Mouse (Mus musculus): ENCODE measurements around the gene Chrm3. TPM values are rescaled to one million over a fixed set of nuclear protein-coding genes. Genes with fewer than 3 reads are reported as not detected.

Gene Chrm3
- polyA plus RNA-seq, 1 experiment = 0.61 TPM

- Histone ChIP-seq H3K4me3 (ENCODE audit: insufficient read depth, low read length) (no peak overlapping the region), H3K4me1 (ENCODE audit: control insufficient read depth, insufficient read depth, low read length) (no peaks in the 10 kb centered on the region), H3K27ac (ENCODE audit: insufficient read depth, low read length) (no peak overlapping the region)
- TF ChIP-seq POLR2A (IDR thresholded peaks at IDR 0.05; ENCODE audit: low read depth, low read length) (no peak), CTCF (IDR thresholded peaks at IDR 0.05; ENCODE audit: borderline replicate concordance, insufficient read depth, low read length) (no peak)
Measured at GRCm38 (mm10) chr13:9921150-9921549, 439.5 kb downstream of the Chrm3 start.

DNA sequence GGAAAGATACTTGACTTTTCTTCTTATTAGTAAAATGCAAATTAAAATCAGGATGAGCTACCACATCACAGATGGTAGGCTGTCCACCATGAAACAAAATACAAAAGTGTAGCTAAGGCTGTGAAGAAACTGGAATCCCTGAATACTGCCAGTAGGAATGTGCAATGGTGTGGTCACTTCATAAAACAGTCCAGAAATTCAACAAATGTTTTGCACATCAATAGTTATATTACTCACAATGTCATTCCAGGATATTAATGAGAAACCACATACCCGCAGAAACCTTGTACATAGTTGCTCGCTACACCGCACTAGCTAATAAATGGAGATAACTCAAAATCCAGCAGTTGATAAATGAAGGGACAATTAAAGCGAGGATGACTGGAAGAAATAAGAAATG lies 447.9 kb downstream of the Chrm3 start:
- Histone ChIP-seq H3K4me1 (ENCODE audit: control insufficient read depth, insufficient read depth, low read length) (no peaks in the 10 kb centered on the region), H3K4me3 (ENCODE audit: insufficient read depth, low read length) (no peak overlapping the region), H3K27ac (ENCODE audit: insufficient read depth, low read length) (no peak overlapping the region)
- TF ChIP-seq POLR2A (IDR thresholded peaks at IDR 0.05; ENCODE audit: low read depth, low read length) = no peak
- TF ChIP-seq CTCF (IDR thresholded peaks at IDR 0.05; ENCODE audit: borderline replicate concordance, insufficient read depth, low read length) = no peak

- no peak for TF ChIP-seq POLR2A (IDR thresholded peaks at IDR 0.05; ENCODE audit: low read depth, low read length)
- TF ChIP-seq CTCF (IDR thresholded peaks at IDR 0.05; ENCODE audit: borderline replicate concordance, insufficient read depth, low read length) = no peak
- no peak overlapping the region for H3K27ac ChIP-seq (ENCODE audit: insufficient read depth, low read length)
- H3K4me3 ChIP-seq (ENCODE audit: insufficient read depth, low read length) = no peak overlapping the region
- no peaks in the 10 kb centered on the region for H3K4me1 ChIP-seq (ENCODE audit: control insufficient read depth, insufficient read depth, low read length)
Measured at GRCm38 (mm10) chr13:9908707-9909106, 451.9 kb downstream of the Chrm3 start.

GRCm38 (mm10) chr13:9907202-9907601 lies 453.4 kb downstream of the Chrm3 start:
- no peak for TF ChIP-seq CTCF (IDR thresholded peaks at IDR 0.05; ENCODE audit: borderline replicate concordance, insufficient read depth, low read length)
- TF ChIP-seq POLR2A (IDR thresholded peaks at IDR 0.05; ENCODE audit: low read depth, low read length) = no peak
- no peak overlapping the region for H3K4me3 ChIP-seq (ENCODE audit: insufficient read depth, low read length)
- H3K4me1 ChIP-seq (ENCODE audit: control insufficient read depth, insufficient read depth, low read length) = no peaks in the 10 kb centered on the region
- no peak overlapping the region for H3K27ac ChIP-seq (ENCODE audit: insufficient read depth, low read length)

DNA sequence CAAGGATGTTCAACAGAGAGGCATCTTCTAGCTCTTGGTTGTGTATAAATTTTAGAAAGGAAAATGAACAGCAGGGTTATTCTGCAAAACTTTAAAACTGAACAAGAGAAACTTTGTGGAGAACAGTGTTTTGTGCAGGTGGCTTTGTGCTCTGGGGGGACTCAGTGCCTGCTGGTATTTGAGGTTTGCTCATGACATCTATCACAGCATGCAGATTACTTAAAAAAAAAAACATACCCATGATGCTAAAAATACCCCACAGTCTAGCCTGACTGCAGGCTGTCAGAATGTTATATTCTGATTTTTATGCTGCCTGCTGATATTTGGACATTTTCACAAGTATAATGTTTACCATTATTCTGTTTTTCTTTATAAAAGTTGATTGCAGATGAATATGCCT lies 456.2 kb downstream of the Chrm3 start:
- TF ChIP-seq POLR2A (IDR thresholded peaks at IDR 0.05; ENCODE audit: low read depth, low read length) (no peak), CTCF (IDR thresholded peaks at IDR 0.05; ENCODE audit: borderline replicate concordance, insufficient read depth, low read length) (no peak)
- Histone ChIP-seq H3K4me3 (ENCODE audit: insufficient read depth, low read length) (no peak overlapping the region), H3K27ac (ENCODE audit: insufficient read depth, low read length) (no peak overlapping the region), H3K4me1 (ENCODE audit: control insufficient read depth, insufficient read depth, low read length) (no peaks in the 10 kb centered on the region)

DNA sequence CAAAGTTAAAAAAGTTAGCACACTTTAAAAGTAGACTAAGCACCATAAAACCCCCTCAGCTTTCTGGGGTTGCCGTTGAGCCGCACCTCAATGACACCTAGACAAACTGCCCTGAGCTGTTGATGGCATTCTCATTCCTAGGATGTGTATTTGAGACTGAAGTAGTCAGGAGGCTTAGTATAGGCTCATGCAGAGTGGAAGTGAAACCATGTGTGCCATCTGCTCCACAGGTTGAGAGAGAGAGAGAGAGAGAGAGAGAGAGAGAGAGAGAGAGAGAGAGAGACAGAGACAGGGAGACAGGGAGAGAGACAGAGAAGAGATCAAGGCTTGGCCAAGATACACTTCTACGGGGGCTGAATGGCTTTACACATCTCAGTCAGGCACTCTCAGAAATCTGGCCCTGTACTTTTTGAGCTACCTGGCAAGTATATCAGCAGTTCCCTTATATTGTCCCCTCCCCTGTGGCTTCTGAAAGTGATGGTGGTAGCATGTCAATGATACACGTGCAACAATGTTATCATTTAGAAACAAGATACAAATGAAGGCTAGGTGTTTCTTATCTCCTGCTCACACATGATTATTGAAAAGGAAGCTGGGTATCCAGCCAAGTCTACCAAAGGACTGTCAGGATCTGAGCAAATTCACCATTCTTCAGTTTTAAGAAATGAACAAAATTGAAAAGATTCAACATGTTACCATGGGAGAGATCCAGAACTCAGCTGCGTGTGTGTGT lies 459.8 kb downstream of the Chrm3 start:
- H3K4me1 ChIP-seq (ENCODE audit: control insufficient read depth, insufficient read depth, low read length) = no peaks in the 10 kb centered on the region
- TF ChIP-seq POLR2A (IDR thresholded peaks at IDR 0.05; ENCODE audit: low read depth, low read length) (no peak), CTCF (IDR thresholded peaks at IDR 0.05; ENCODE audit: borderline replicate concordance, insufficient read depth, low read length) (no peak)
- H3K4me3 ChIP-seq (ENCODE audit: insufficient read depth, low read length) = no peak overlapping the region
- H3K27ac ChIP-seq (ENCODE audit: insufficient read depth, low read length) = no peak overlapping the region

GRCm38 (mm10) chr13:9898664-9899369 lies 461.8 kb downstream of the Chrm3 start:
- H3K4me3 ChIP-seq (ENCODE audit: insufficient read depth, low read length) = no peak overlapping the region
- H3K27ac ChIP-seq (ENCODE audit: insufficient read depth, low read length) = no peak overlapping the region
- TF ChIP-seq POLR2A (IDR thresholded peaks at IDR 0.05; ENCODE audit: low read depth, low read length) (no peak), CTCF (IDR thresholded peaks at IDR 0.05; ENCODE audit: borderline replicate concordance, insufficient read depth, low read length) (no peak)

GRCm38 (mm10) chr13:9897231-9897630 lies 463.4 kb downstream of the Chrm3 start:
- TF ChIP-seq CTCF (IDR thresholded peaks at IDR 0.05; ENCODE audit: borderline replicate concordance, insufficient read depth, low read length) = no peak
- no peak for TF ChIP-seq POLR2A (IDR thresholded peaks at IDR 0.05; ENCODE audit: low read depth, low read length)
- no peak overlapping the region for H3K4me3 ChIP-seq (ENCODE audit: insufficient read depth, low read length)
- no peak overlapping the region for H3K27ac ChIP-seq (ENCODE audit: insufficient read depth, low read length)
- H3K4me1 ChIP-seq (ENCODE audit: control insufficient read depth, insufficient read depth, low read length) = no peaks in the 10 kb centered on the region

More at GRCm38 (mm10) chr13:9898664-9899369, 461.8 kb downstream of the Chrm3 start:
- H3K4me1 ChIP-seq (ENCODE audit: control insufficient read depth, insufficient read depth, low read length) = no peaks in the 10 kb centered on the region

DNA sequence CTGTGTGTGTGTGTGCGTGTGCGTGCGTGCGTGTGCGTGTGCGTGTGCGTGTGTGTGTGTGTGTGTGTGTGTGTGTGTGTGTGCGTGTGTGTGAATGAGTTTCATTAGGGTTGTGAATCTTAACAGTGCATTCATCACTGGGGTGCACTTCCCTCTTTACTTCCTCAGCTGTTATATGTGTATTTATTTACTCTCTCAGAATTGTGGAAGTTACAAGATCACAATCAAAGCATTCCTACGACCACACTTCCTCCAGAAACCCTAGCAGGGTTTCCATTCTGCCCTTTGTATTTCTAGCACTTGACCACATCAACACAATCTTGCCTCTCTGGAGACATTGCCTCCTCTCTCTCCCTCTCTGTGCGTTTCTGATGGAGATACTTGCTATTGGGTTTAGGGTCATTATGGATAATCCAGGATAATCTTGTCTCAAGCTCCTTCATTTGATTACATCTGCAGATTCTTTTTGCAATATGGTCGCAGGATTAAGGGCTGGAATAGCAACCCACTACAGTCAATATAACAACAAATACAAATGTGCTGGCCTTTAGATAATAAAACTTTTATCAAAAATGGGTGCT lies 465.5 kb downstream of the Chrm3 start:
- Histone ChIP-seq H3K4me1 (ENCODE audit: control insufficient read depth, insufficient read depth, low read length) (no peaks in the 10 kb centered on the region), H3K4me3 (ENCODE audit: insufficient read depth, low read length) (no peak overlapping the region), H3K27ac (ENCODE audit: insufficient read depth, low read length) (no peak overlapping the region)
- TF ChIP-seq POLR2A (IDR thresholded peaks at IDR 0.05; ENCODE audit: low read depth, low read length) = no peak
- TF ChIP-seq CTCF (IDR thresholded peaks at IDR 0.05; ENCODE audit: borderline replicate concordance, insufficient read depth, low read length) = no peak

DNA sequence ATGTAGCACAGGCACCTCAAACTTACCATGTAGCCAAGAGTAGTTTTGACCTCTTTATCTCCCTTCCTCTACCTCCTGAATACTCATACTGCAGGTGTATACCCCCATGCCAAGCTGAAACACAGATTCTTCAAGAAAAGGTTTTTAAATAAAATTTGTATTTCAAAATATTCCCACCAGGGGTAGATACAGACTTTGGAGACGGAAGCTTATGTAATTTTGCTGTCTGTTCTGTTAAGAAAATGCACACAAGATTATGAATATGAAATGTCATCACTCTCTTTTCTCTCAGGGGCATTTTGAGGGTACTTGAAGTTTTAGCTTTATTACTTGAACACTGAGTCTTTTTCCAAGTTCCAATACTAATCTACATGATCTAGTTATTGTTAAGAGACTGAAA lies 469.6 kb downstream of the Chrm3 start:
- TF ChIP-seq POLR2A (IDR thresholded peaks at IDR 0.05; ENCODE audit: low read depth, low read length) (no peak), CTCF (IDR thresholded peaks at IDR 0.05; ENCODE audit: borderline replicate concordance, insufficient read depth, low read length) (no peak)
- H3K27ac ChIP-seq (ENCODE audit: insufficient read depth, low read length) = no peak overlapping the region
- H3K4me3 ChIP-seq (ENCODE audit: insufficient read depth, low read length) = no peak overlapping the region
- no peaks in the 10 kb centered on the region for H3K4me1 ChIP-seq (ENCODE audit: control insufficient read depth, insufficient read depth, low read length)

Data from embryonic fibroblast, embryonic 13.5 days (primary cell).